ENCODE assay signal across 8 mouse cellular contexts in genomic region chr17:87025269-87025949, GRCm38 (mm10). TPM values are rescaled to one million over a fixed set of nuclear protein-coding genes. Genes with fewer than 3 reads are reported as not detected.
DNase-seq lines count a peak whose midpoint lies in the region; ATAC-seq and TF ChIP-seq lines count a peak whose summit lies in the region.

Pigf (minus strand) TSS chr17:87025406.
Cript (plus strand) TSS chr17:87025550.

- 0 out of 2 replicates have a peak, but pooled peaks have one; percentile 59 for TF ChIP-seq EP300 in heart, adult 2 months (IDR thresholded peaks at IDR 0.05; ENCODE audit: insufficient read depth, low read depth, low read length)

- no peaks in the 10 kb centered on the region for H3K4me1 ChIP-seq in embryonic facial prominence, embryonic 14.5 days (ENCODE audit: control insufficient read depth, insufficient read depth, low read length)
- H3K4me1 ChIP-seq in heart, adult 2 months (ENCODE audit: control insufficient read depth, insufficient read depth, low read length), result no peaks in the 10 kb centered on the region; the same call in 1 of the 2 replicates
- H3K4me1 ChIP-seq in limb, embryonic 13.5 days, result peaks cover 16% of the 10 kb centered on the region
- peaks cover 17% of the 10 kb centered on the region for H3K4me1 ChIP-seq in midbrain, embryonic 16.5 days (ENCODE audit: control insufficient read depth, insufficient read depth, low read length)

- H3K27me3 ChIP-seq in embryonic facial prominence, embryonic 14.5 days (replicated peaks; ENCODE audit: control insufficient read depth, insufficient read depth, low read length), result no peaks in the 10 kb centered on the region
- no peaks in the 10 kb centered on the region for H3K27me3 ChIP-seq in heart, adult 2 months (ENCODE audit: control insufficient read depth, insufficient read depth, low read length)
- no peaks in the 10 kb centered on the region for H3K27me3 ChIP-seq in limb, embryonic 13.5 days
- no peaks in the 10 kb centered on the region for H3K27me3 ChIP-seq in midbrain, embryonic 16.5 days (ENCODE audit: control insufficient read depth, insufficient read depth, low read depth, low read length)

- peak; percentile 99 for DNase-seq in 3T3-L1 (ENCODE audit: low read depth, low spot score)
- peak; percentile 88 to 96 for DNase-seq in adrenal gland, postnatal 4 days (ENCODE audit: low spot score in 2 of 2)
- peak; percentile 99 for DNase-seq in embryonic facial prominence, embryonic 14.5 days (ENCODE audit: low spot score)
- peak; percentile 97 to 98 for DNase-seq in heart, adult 2 months
- peak; percentile 98 to 99 for DNase-seq in kidney, adult 8-10 months
- DNase-seq in spleen, postnatal 10 days (ENCODE audit: low spot score in 2 of 2), result peak; percentile 98 to 99

- peak within 1 kb of the TSS; percentile 87 for H3K4me2 ChIP-seq in embryonic facial prominence, embryonic 14.5 days (ENCODE audit: low read depth, low read length)
- peak within 1 kb of the TSS; percentile 91 for H3K4me2 ChIP-seq in limb, embryonic 13.5 days (replicated peaks)
- H3K4me2 ChIP-seq in midbrain, embryonic 16.5 days (ENCODE audit: low read length), result peak within 1 kb of the TSS; percentile 82

- no peaks in the 10 kb centered on the region for H3K79me2 ChIP-seq in heart, adult 2 months (replicated peaks; ENCODE audit: control insufficient read depth, insufficient read depth, low read length)

- peak; percentile 99 for ATAC-seq in embryonic facial prominence, embryonic 14.5 days (ENCODE audit: low read depth)
- peak; percentile 100 for ATAC-seq in limb, embryonic 13.5 days (ENCODE audit: low FRiP score, low read depth)
- ATAC-seq in midbrain, embryonic 16.5 days, result peak; percentile 99

- peak; percentile 27 for TF ChIP-seq CTCF in heart, adult 2 months (IDR thresholded peaks at IDR 0.05)

- under 1% methylated on average over 30 of the region's 43 CpGs for WGBS in embryonic facial prominence, embryonic 14.5 days
- WGBS in heart, adult 2 months, result under 1% methylated on average over 43 of the region's 43 CpGs
- WGBS in limb, embryonic 13.5 days, result under 1% methylated on average over 43 of the region's 43 CpGs
- under 1% methylated on average over 43 of the region's 43 CpGs for WGBS in midbrain, embryonic 16.5 days

- no peaks in the 10 kb centered on the region for H3K9me3 ChIP-seq in embryonic facial prominence, embryonic 14.5 days (ENCODE audit: control insufficient read depth, low read length)
- H3K9me3 ChIP-seq in limb, embryonic 13.5 days, result no peaks in the 10 kb centered on the region
- H3K9me3 ChIP-seq in midbrain, embryonic 16.5 days (replicated peaks; ENCODE audit: control insufficient read depth, low read length, poor library complexity, severe bottlenecking), result no peaks in the 10 kb centered on the region

- peak within 1 kb of the TSS; percentile 52; the same call in 1 of the 2 replicates for H3K27ac ChIP-seq in embryonic facial prominence, embryonic 14.5 days (replicated peaks; ENCODE audit: low read depth, low read length)
- peak within 1 kb of the TSS; percentile 89 for H3K27ac ChIP-seq in heart, adult 2 months
- H3K27ac ChIP-seq in limb, embryonic 13.5 days, result no peak within 1 kb of the TSS
- peak within 1 kb of the TSS; percentile 63 for H3K27ac ChIP-seq in midbrain, embryonic 16.5 days (ENCODE audit: low read length)

- peak within 1 kb of the TSS; percentile 74 for H3K9ac ChIP-seq in embryonic facial prominence, embryonic 14.5 days (ENCODE audit: low read depth, low read length)
- peak within 1 kb of the TSS; percentile 76 for H3K9ac ChIP-seq in heart, adult 2 months (ENCODE audit: low read depth, low read length)
- peak within 1 kb of the TSS; percentile 73 for H3K9ac ChIP-seq in limb, embryonic 13.5 days
- H3K9ac ChIP-seq in midbrain, embryonic 16.5 days (ENCODE audit: low read depth, low read length), result peak within 1 kb of the TSS; percentile 78

- peak within 1 kb of the TSS; percentile 92 for H3K4me3 ChIP-seq in embryonic facial prominence, embryonic 14.5 days (ENCODE audit: low read depth, low read length)
- peak within 1 kb of the TSS; percentile 96 for H3K4me3 ChIP-seq in heart, adult 2 months
- H3K4me3 ChIP-seq in limb, embryonic 13.5 days, result peak within 1 kb of the TSS; percentile 90
- peak within 1 kb of the TSS; percentile 77 for H3K4me3 ChIP-seq in midbrain, embryonic 16.5 days (ENCODE audit: low read depth, low read length)

- peaks cover 18% of the 10 kb centered on the region for H3K36me3 ChIP-seq in embryonic facial prominence, embryonic 14.5 days (ENCODE audit: control insufficient read depth, insufficient read depth, low read length)
- peaks cover 2% of the 10 kb centered on the region; the same call in 1 of the 2 replicates for H3K36me3 ChIP-seq in heart, adult 2 months (ENCODE audit: control insufficient read depth, insufficient read depth, low read length)
- peaks cover 22% of the 10 kb centered on the region for H3K36me3 ChIP-seq in limb, embryonic 13.5 days
- H3K36me3 ChIP-seq in midbrain, embryonic 16.5 days (ENCODE audit: control insufficient read depth, insufficient read depth, low read length), result peaks cover 2% of the 10 kb centered on the region; the same call in 1 of the 2 replicates

- TF ChIP-seq POLR2A in heart, adult 2 months (IDR thresholded peaks at IDR 0.05; ENCODE audit: insufficient read depth, low read depth, low read length), result peak; percentile 98

- intact Hi-C loops in heart, adult 2 months (cut with DNase I), result loop anchor here (2.0 kb wide), 2 partner anchors 19 to 63 kb away; partner anchors contain the start of gene Rhoq

RNA-seq across cellular contexts. Expression of gene Pigf, which starts in this region (rescaled TPM):
- total RNA-seq in adrenal gland, postnatal 4 days (2021), result 10 to 100 TPM; 11.4 to 13.0 TPM
- polyA plus RNA-seq in embryonic facial prominence, embryonic 14.5 days (2014; fragmentation: Nextera tagmentation; extraction: Ambion mirVana), result 25.3 and 26.0 TPM in 2 replicates
- 1 to 10 TPM; 3.4 to 5.2 TPM for total RNA-seq in heart, adult 2 months (2021)
- 2.4 and 4.0 TPM in 2 replicates for polyA plus RNA-seq in heart, adult 2 months (2012; rRNA removed)
- polyA plus RNA-seq in limb, embryonic 13.5 days (2015; fragmentation: Nextera tagmentation; extraction: Ambion mirVana), result 29.2 and 30.6 TPM in 2 replicates
- 30.9 and 32.7 TPM in 2 replicates for polyA plus RNA-seq in midbrain, embryonic 16.5 days (2015; fragmentation: Nextera tagmentation; extraction: Ambion mirVana)

RNA-seq across cellular contexts. Expression of gene Cript, which starts in this region (rescaled TPM):
- 10 to 100 TPM; 49.8 to 50.1 TPM for total RNA-seq in adrenal gland, postnatal 4 days (2021)
- 111 and 118 TPM in 2 replicates for polyA plus RNA-seq in embryonic facial prominence, embryonic 14.5 days (2014; fragmentation: Nextera tagmentation; extraction: Ambion mirVana)
- 10 to 100 TPM; 43.5 to 43.7 TPM for total RNA-seq in heart, adult 2 months (2021)
- polyA plus RNA-seq in heart, adult 2 months (2012; rRNA removed), result 15.3 and 32.2 TPM in 2 replicates
- polyA plus RNA-seq in limb, embryonic 13.5 days (2015; fragmentation: Nextera tagmentation; extraction: Ambion mirVana), result 139 and 140 TPM in 2 replicates
- 209 and 213 TPM in 2 replicates for polyA plus RNA-seq in midbrain, embryonic 16.5 days (2015; fragmentation: Nextera tagmentation; extraction: Ambion mirVana)
